Mouse (Mus musculus): ENCODE results near the gene Ppp1cc.
"Not testable (repeated sequence)": the region's sequence is repeated elsewhere in the genome, so short reads cannot be mapped to it uniquely, and the experiment has no call there.

The Ppp1cc gene

GRCm38 (mm10) chr5:122165233-122165915 lies 7.3 kb downstream of the Ppp1cc start:
- peak; percentile 62 for ATAC-seq (ENCODE audit: low TSS enrichment)

- ATAC-seq (ENCODE audit: low TSS enrichment), result no peak
These were observed 8.6 kb downstream of the Ppp1cc start for GRCm38 (mm10) chr5:122166636-122167161.

- no peak for ATAC-seq (ENCODE audit: low TSS enrichment)
These were observed 10.4 kb downstream of the Ppp1cc start for GRCm38 (mm10) chr5:122168344-122169069.

- ATAC-seq (ENCODE audit: low TSS enrichment), result no peak
These were observed 13.0 kb downstream of the Ppp1cc start for GRCm38 (mm10) chr5:122171058-122171457.

GRCm38 (mm10) chr5:122175402-122175801 lies 17.3 kb downstream of the Ppp1cc start:
- ATAC-seq (ENCODE audit: low TSS enrichment), result no peak

GRCm38 (mm10) chr5:122175961-122176360 lies 17.9 kb downstream of the Ppp1cc start:
- ATAC-seq (ENCODE audit: low TSS enrichment), result no peak

- peak; percentile 64; the same call in 1 of the 2 replicates for ATAC-seq (ENCODE audit: low TSS enrichment)
These were observed 18.3 kb downstream of the Ppp1cc start for GRCm38 (mm10) chr5:122176398-122176797.

GRCm38 (mm10) chr5:122179665-122180064 lies 21.6 kb downstream of the Ppp1cc start:
- peak; percentile 44; the same call in 1 of the 2 replicates for ATAC-seq (ENCODE audit: low TSS enrichment)

- ATAC-seq (ENCODE audit: low TSS enrichment), result no peak
These were observed 26.3 kb downstream of the Ppp1cc start for GRCm38 (mm10) chr5:122184283-122184806.

- ATAC-seq (ENCODE audit: low TSS enrichment), result not testable (repeated sequence)
These were observed 26.8 kb downstream of the Ppp1cc start for GRCm38 (mm10) chr5:122184858-122185257.

- no peak for ATAC-seq (ENCODE audit: low TSS enrichment)
These were observed 31.0 kb downstream of the Ppp1cc start for GRCm38 (mm10) chr5:122189115-122189514.

- ATAC-seq (ENCODE audit: low TSS enrichment), result no peak
These were observed 32.4 kb downstream of the Ppp1cc start for GRCm38 (mm10) chr5:122190465-122190864.

GRCm38 (mm10) chr5:122191269-122192063 lies 33.4 kb downstream of the Ppp1cc start:
- no peak for ATAC-seq (ENCODE audit: low TSS enrichment)

GRCm38 (mm10) chr5:122192347-122192746 lies 34.3 kb downstream of the Ppp1cc start:
- ATAC-seq (ENCODE audit: low TSS enrichment), result no peak

GRCm38 (mm10) chr5:122200872-122201271 lies 42.8 kb downstream of the Ppp1cc start:
- ATAC-seq (ENCODE audit: low TSS enrichment), result no peak

GRCm38 (mm10) chr5:122201904-122202303 lies 43.8 kb downstream of the Ppp1cc start:
- no peak for ATAC-seq (ENCODE audit: low TSS enrichment)

- no peak for ATAC-seq (ENCODE audit: low TSS enrichment)
These were observed 46.1 kb downstream of the Ppp1cc start for GRCm38 (mm10) chr5:122204180-122204579.

GRCm38 (mm10) chr5:122206475-122206874 lies 48.4 kb downstream of the Ppp1cc start, which contains the start of gene Hvcn1:
TSS of gene Hvcn1 (plus strand) at chr5:122206804.
- no peak for ATAC-seq (ENCODE audit: low TSS enrichment)

GRCm38 (mm10) chr5:122208909-122209308 lies 50.8 kb downstream of the Ppp1cc start:
- no peak for ATAC-seq (ENCODE audit: low TSS enrichment)

GRCm38 (mm10) chr5:122209591-122210368 lies 51.7 kb downstream of the Ppp1cc start:
- no peak for ATAC-seq (ENCODE audit: low TSS enrichment)

- ATAC-seq (ENCODE audit: low TSS enrichment), result no peak
These were observed 52.8 kb downstream of the Ppp1cc start for GRCm38 (mm10) chr5:122210890-122211289.

Data from frontal cortex, adult (tissue).